Mouse (Mus musculus): ENCODE measurements around the gene Rpl24.

DNA sequence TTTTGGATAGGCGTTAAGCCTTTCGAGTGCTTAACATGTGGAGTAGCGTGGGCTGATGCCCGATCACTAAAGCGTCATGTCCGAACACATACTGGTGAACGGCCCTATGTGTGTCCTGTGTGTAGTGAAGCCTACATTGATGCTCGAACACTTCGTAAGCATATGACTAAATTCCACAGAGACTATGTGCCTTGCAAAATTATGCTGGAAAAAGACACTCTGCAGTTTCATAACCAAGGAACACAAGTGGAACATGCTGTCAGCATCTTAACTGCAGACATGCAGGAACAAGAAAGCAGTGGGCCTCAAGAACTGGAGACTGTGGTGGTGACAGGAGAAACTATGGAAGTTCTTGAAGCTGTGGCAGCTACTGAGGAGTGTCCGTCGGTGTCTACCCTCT is 40.7 kb downstream of the Rpl24 start:
- TF ChIP-seq CTCF (IDR thresholded peaks at IDR 0.05; ENCODE audit: extremely low read depth, insufficient read depth, low read length) (no peak), POLR2A (IDR thresholded peaks at IDR 0.05; ENCODE audit: extremely low read depth, insufficient read depth, low read length) (no peak)

Data from cortical plate, adult 2 months (tissue).